Mouse (Mus musculus) B cell, adult 67 days (primary cell): ENCODE results near the gene Zdhhc18. TPM values are rescaled to one million over a fixed set of nuclear protein-coding genes. Genes with fewer than 3 reads are reported as not detected.

Experiments
- total RNA-seq, 2 experiments: library from RNA; stranded (reverse); gene quantifications; 4 replicates each; pipeline ENCODE4 v1.2.4; 2023

The Zdhhc18 gene
- total RNA-seq, result 100 to 1,000 TPM; 277 to 316 TPM

GRCm38 (mm10) chr4:133649989-133650699 is at the start of gene Zdhhc18:
Zdhhc18 (minus strand) TSS chr4:133650154.

DNA sequence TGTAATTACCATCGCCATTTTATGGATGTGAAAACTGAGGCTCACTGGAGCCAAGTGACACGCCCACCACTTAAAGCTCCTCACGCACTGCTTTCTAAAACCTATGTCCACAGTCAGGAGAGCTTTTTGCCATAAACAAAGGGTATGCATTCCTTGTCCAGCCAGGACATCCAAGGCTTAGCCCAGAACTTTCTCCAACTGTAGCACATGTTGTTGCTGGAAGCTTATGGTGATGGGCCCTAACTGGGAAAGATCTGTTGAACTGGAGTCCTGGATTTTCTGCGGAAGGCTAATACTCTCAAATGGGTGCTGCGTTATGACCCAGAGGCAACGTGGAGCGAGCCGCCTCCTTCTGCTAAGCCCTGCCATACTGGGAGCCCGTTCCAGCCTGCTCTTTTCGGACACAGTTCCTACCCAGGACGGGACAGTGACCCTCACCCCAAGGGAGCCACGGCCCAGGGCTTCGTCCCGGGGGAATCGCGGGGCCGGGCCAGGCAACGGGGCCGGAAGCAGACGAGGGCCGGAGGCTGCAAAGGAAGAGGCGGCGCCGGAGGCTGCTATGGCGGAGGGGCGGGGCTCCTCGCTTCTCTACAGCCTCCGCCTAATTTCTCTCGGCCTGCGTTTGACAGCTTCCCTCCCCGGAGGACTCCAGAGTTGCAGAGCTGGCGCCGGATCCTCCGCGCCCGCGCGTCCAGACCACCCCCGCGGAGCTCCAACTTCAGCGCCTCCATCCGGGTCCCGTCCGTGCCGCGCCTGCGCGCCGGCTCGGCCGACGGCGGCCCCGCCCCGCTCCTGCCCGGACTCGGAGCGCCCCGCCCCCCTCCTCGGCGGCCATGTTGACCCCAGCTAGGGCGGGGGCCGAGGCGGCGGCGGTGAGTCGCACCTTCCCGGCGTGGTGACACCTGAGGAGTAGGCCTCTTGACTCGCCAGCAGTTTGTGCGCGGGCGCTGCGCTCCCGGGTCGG is 22.2 kb upstream of the Zdhhc18 start, which contains the start of gene Pigv:
Gene Pigv (minus strand): TSS at position 767 of the 964 bp plus-strand sequence.

GRCm38 (mm10) chr4:133601721-133602218 is 48.2 kb downstream of the Zdhhc18 start, which contains the start of gene Sfn:
Sfn (minus strand) TSS chr4:133602168.

DNA sequence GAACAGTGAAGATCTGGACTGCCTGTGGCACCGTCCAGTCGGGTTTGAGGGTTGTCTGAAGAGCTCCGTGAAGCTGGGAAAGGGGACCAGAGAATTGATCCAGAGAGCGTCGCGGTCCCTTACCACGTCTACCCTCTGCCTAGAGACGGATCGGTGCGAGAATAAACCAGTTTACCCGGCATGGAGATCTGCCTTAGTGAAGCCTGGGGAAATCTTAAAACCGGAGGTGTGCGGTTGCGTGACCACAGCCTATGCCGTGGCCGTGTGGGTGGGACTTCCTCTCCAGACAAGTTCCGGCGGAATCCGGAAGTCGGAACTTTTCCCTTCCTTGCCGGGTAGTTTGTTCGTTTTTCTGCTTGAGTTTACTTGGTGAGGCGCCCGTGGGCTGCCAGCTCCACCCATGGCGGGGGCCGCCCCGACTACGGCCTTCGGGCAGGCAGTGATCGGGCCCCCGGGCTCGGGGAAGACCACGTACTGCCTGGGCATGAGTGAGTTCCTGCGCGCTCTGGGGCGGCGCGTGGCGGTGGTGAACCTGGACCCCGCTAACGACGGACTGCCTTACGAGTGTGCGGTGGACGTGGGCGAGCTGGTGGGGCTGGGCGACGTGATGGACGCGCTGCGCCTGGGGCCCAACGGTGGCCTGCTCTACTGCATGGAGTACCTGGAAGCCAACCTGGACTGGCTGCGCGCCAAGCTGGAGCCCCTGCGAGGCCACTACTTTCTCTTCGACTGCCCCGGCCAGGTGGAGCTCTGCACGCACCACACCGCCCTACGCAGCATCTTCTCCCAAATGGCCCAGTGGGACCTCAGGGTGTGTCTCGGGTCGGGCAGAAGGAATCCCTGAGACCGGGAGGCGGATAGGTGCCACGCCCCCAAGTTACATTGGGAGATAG is 65.6 kb downstream of the Zdhhc18 start, which contains the start of gene Gpn2:
Gene Gpn2 (plus strand): TSS at position 304 of the 893 bp plus-strand sequence.

DNA sequence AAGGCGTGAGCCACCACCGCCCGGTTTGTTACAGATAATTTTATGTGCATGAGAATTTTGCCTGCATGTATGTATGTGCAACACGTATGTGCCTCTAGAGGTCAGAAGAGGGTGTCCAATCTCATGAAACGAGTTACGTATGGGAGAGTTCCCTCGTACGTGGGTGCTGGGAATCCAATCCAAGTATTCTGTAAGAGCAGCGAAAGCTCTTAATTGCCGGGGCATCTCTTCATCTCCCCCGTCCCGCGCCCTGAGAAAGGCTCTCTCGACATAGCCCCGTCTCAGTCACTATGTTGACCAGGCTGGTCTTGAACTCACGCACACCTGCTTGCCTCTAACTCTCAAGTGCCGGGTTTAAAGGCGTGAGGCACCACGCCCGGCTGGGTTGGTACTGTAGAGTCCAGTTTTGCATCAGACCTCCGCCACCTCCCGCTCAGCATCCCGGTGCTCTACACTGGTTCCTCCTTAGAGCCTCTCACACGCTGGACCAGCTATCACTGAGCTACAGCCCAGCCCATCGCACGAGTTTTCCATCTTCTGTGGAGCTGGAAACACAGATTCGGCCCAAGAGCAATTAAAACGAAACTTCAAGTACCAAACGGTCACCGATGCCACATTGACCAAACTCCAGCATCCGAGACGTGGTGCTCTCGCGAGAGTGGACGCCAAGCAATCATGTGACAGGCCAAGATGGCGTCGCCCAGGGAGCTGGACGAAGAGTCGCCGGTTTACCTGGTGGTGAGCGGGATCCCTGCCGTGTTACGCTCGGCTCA is 75.7 kb downstream of the Zdhhc18 start, which contains the start of gene Gpatch3:
Gene Gpatch3 (plus strand): TSS at position 676 of the 773 bp plus-strand sequence.

Other genes with a start within 250 kb of the Zdhhc18 start
- not detected for gene Tent5b, start 170.0 kb downstream of the Zdhhc18 start, total RNA-seq
- gene Trnp1, start 151.6 kb downstream of the Zdhhc18 start, total RNA-seq, result not detected
- gene Kdf1, start 131.2 kb downstream of the Zdhhc18 start, total RNA-seq, result under 1 TPM in 1 of 2 experiments, not detected in 1; 0.52 TPM
- gene Nudc, start 104.2 kb downstream of the Zdhhc18 start, total RNA-seq, result 10 to 100 TPM; 93.7 to 95.6 TPM
- gene Nr0b2, start 96.8 kb downstream of the Zdhhc18 start, total RNA-seq, result not detected
- 10 to 100 TPM; 24.0 to 27.4 TPM for gene Gpatch3, start 75.4 kb downstream of the Zdhhc18 start, total RNA-seq
- gene Gpn2, start 65.8 kb downstream of the Zdhhc18 start, total RNA-seq, result 10 to 100 TPM; 23.8 to 30.9 TPM
- gene Sfn, start 48.0 kb downstream of the Zdhhc18 start, total RNA-seq, result 10 to 100 TPM; 56.3 to 58.1 TPM
- gene Pigv, start 22.5 kb upstream of the Zdhhc18 start, total RNA-seq, result 10 to 100 TPM; 18.2 to 25.6 TPM
- gene Arid1a, start 106.6 kb upstream of the Zdhhc18 start, total RNA-seq, result 100 to 1,000 TPM; 307 to 337 TPM
- 10 to 100 TPM; 77.9 to 94.2 TPM for gene Rps6ka1, start 237.6 kb upstream of the Zdhhc18 start, total RNA-seq